Mouse (Mus musculus) midbrain, postnatal 0 days (tissue): ENCODE data around the gene Fn3k. TPM values are rescaled to one million over a fixed set of nuclear protein-coding genes. Genes with fewer than 3 reads are reported as not detected.

ENCODE experiments used
- ATAC-seq: fragments of 200-750 bp; cut with Nextera tagmentation; 2 replicates; pipeline ENCODE4 v1.8.0; 2017; ENCODE audit warnings: moderate number of reproducible peaks, mild to moderate bottlenecking, moderate TSS enrichment, moderate library complexity; ENCODE audit not compliant: low FRiP score
- DNase-seq: peaks from one replicate; pipeline ENCODE4 v3.0.0-alpha.2; 2015; ENCODE audit warnings: low spot score
- H3K27ac ChIP-seq: fragments of 300-500 bp; sonication (generic); 2 replicates; pipeline ENCODE4 v1.5.1; 2014; ENCODE audit warnings: low read depth, mild to moderate bottlenecking, low read length, mixed read lengths
- H3K27me3 ChIP-seq: fragments of 300-500 bp; sonication (generic); 2 replicates; pipeline ENCODE4 v1.6.1; 2014; ENCODE audit warnings: low read length, control low read depth, mixed read lengths; ENCODE audit not compliant: insufficient read depth
- H3K36me3 ChIP-seq: fragments of 300-500 bp; sonication (generic); 2 replicates; pipeline ENCODE4 v1.6.1; 2014; ENCODE audit warnings: low read length, control low read depth, mixed read lengths; ENCODE audit not compliant: insufficient read depth
- H3K4me1 ChIP-seq: fragments of 300-500 bp; sonication (generic); 2 replicates; pipeline ENCODE4 v1.6.1; 2014; ENCODE audit warnings: mild to moderate bottlenecking, control low read depth, antibody characterized with exemption, low read length, mixed read lengths; ENCODE audit not compliant: insufficient read depth
- H3K4me2 ChIP-seq: fragments of 300-500 bp; sonication (generic); 2 replicates; pipeline ENCODE4 v1.6.1; 2014; ENCODE audit warnings: low read depth, mild to moderate bottlenecking, low read length, mixed read lengths; ENCODE audit not compliant: poor library complexity, severe bottlenecking
- H3K4me3 ChIP-seq: fragments of 300-500 bp; sonication (generic); 2 replicates; pipeline ENCODE4 v1.5.1; 2014; ENCODE audit warnings: low read depth, mild to moderate bottlenecking, low read length, moderate library complexity
- H3K9ac ChIP-seq: fragments of 300-500 bp; sonication (generic); replicated peaks from 2 replicates; pipeline ENCODE4 v1.6.1; 2014; ENCODE audit warnings: mild to moderate bottlenecking, low read length, moderate library complexity, mixed read lengths; ENCODE audit not compliant: poor library complexity, severe bottlenecking
- H3K9me3 ChIP-seq: fragments of 300-500 bp; sonication (generic); 2 replicates; pipeline ENCODE4 v1.6.1; 2016; ENCODE audit warnings: low read length, control low read depth
- CTCF ChIP-seq: IDR thresholded peaks from 2 replicates; pipeline ENCODE4 v1.5.1; 2016; ENCODE audit warnings: antibody characterized with exemption, mild to moderate bottlenecking
- WGBS: fragments of 180-500 bp; shearing (Covaris S2); extraction: QIAGEN DNeasy Blood & Tissue Kit; methylation state at CpG from one replicate; pipeline ENCODE4 v1.1.7; 2014; 5-methylcytosine and 5-hydroxymethylcytosine counted together
- microRNA-seq: library from miRNA; unstranded; fragments of <30 nt; microRNA quantifications from one replicate; pipeline ENCODE4, GENCODE M21; 2016; ENCODE audit warnings: borderline number of aligned reads
- polyA plus RNA-seq: library from polyadenylated mRNA; unstranded; fragments of >200 nt; fragmentation: Nextera tagmentation; extraction: Ambion mirVana; gene quantifications from 2 replicates; pipeline ENCODE4 v1.2.1, GENCODE M21; 2015
- total RNA-seq: library from RNA; depleted of rRNA; stranded (reverse); fragments of >200 nt; gene quantifications from 2 replicates; pipeline ENCODE4 v1.2.3, GENCODE M21; 2014; rRNA removed

The Fn3k gene
- total and polyA plus RNA-seq, 2 experiments from 2014 or later, result 3.7 to 8.2 TPM

GRCm38 (mm10) chr11:121475699-121476415 is 41.1 kb downstream of the Fn3k start:
- Histone ChIP-seq H3K36me3 (peaks cover 5% of the 10 kb centered on the region), H3K27ac (no peak overlapping the region), H3K9me3 (no peaks in the 10 kb centered on the region), H3K4me3 (no peak overlapping the region), H3K27me3 (no peaks in the 10 kb centered on the region), H3K4me1 (no peaks in the 10 kb centered on the region), H3K4me2 (no peak overlapping the region), H3K9ac (no peak overlapping the region)
- DNase-seq (peak; percentile 78), ATAC-seq (peak; percentile 56; the same call in 1 of the 2 replicates)
- TF ChIP-seq CTCF, result peak; percentile 94
- WGBS, result 31% methylated on average over 9 of the region's 9 CpGs

GRCm38 (mm10) chr11:121479476-121480203 is 44.9 kb downstream of the Fn3k start:
- Histone ChIP-seq H3K4me2 (no peak overlapping the region), H3K4me3 (no peak overlapping the region), H3K27ac (no peak overlapping the region), H3K27me3 (no peaks in the 10 kb centered on the region), H3K9ac (no peak overlapping the region), H3K36me3 (peaks cover 5% of the 10 kb centered on the region), H3K4me1 (no peaks in the 10 kb centered on the region), H3K9me3 (no peaks in the 10 kb centered on the region)
- whole genome bisulfite sequencing, result 90% methylated on average over 15 of the region's 15 CpGs
- no peak for TF ChIP-seq CTCF
- ATAC-seq (no peak), DNase-seq (no peak)

- Histone ChIP-seq H3K4me3 (no peak overlapping the region), H3K9ac (no peak overlapping the region), H3K4me1 (no peaks in the 10 kb centered on the region), H3K27ac (no peak overlapping the region), H3K4me2 (no peak overlapping the region), H3K36me3 (peaks cover 5% of the 10 kb centered on the region), H3K9me3 (no peaks in the 10 kb centered on the region), H3K27me3 (no peaks in the 10 kb centered on the region)
- DNase-seq (no peak), ATAC-seq (no peak)
- 96% methylated on average over 2 of the region's 2 CpGs for WGBS
- TF ChIP-seq CTCF, result no peak
Measured at GRCm38 (mm10) chr11:121481129-121481528, 46.4 kb downstream of the Fn3k start.

DNA sequence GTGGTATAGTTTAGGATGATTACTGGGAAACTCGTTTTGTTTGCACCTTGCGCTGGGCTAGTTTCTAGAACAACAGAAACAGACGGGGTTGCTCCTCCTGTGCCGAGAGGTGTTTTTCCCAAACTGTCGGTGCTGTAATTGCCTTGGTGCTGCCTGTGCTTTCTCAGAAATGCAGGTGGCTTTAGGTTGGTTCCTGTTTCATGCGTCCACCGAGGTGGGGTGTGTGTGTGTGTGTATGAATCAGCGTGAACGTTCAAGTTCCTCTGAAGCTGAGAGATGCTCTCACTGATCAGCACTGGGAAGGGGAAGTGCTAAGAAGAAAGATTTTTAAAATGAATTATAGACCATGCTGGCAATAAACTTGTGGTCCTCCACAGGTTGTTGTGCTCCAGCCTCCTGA is 51.2 kb downstream of the Fn3k start:
- no peaks in the 10 kb centered on the region for H3K9me3 ChIP-seq
- no peak for DNase-seq
- H3K9ac ChIP-seq, result no peak overlapping the region
- H3K4me3 ChIP-seq, result no peak overlapping the region
- H3K27me3 ChIP-seq, result no peaks in the 10 kb centered on the region
- no peak overlapping the region for H3K4me2 ChIP-seq
- WGBS, result 87% methylated on average over 9 of the region's 9 CpGs
- H3K27ac ChIP-seq, result no peak overlapping the region
- no peak for TF ChIP-seq CTCF
- H3K36me3 ChIP-seq, result no peaks in the 10 kb centered on the region; the same call in none of the 2 replicates
- no peaks in the 10 kb centered on the region for H3K4me1 ChIP-seq
- ATAC-seq, result no peak

DNA sequence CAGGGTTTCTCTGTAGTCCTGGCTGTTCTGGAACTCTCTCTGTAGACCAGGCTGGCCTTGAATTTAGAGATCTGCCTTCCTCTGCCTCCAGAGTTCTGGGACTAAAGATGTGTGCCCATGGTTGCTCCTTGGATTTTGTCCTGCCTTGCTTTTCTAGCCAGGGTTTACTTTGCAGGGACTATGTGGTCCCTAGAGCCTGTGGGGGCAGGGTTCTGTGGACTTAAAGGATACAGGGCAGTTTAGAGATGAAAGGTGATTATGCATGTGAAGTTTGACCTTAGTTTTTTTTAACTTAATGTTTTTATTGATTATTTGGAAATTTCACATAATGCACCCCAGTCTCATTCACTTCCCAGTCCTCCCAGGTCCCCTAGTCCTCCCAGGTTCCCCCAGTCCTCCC is 55.9 kb downstream of the Fn3k start:
- ATAC-seq (no peak), DNase-seq (no peak)
- H3K4me1 ChIP-seq, result no peaks in the 10 kb centered on the region
- H3K9ac ChIP-seq, result no peak overlapping the region
- H3K27ac ChIP-seq, result no peak overlapping the region
- no peaks in the 10 kb centered on the region for H3K27me3 ChIP-seq
- peaks cover 12% of the 10 kb centered on the region for H3K36me3 ChIP-seq
- H3K4me3 ChIP-seq, result no peak overlapping the region
- H3K4me2 ChIP-seq, result no peak overlapping the region
- no peaks in the 10 kb centered on the region for H3K9me3 ChIP-seq
- TF ChIP-seq CTCF, result no peak

Small RNA genes lying within 50 kb of the gene (microRNA-seq; reads per million reads assigned to microRNA genes)
- not detected for gene Mir7236

Other genes starting within 250 kb of the Fn3k start
- 85.2 and 87.4 TPM in 2 replicates for gene Hexdc, start 230.5 kb upstream of the Fn3k start, total RNA-seq
- 37.4 and 38.1 TPM in 2 replicates for gene Hexdc, start 230.5 kb upstream of the Fn3k start, polyA plus RNA-seq
- 8.9 and 12.0 TPM in 2 replicates for gene Ogfod3, start 230.2 kb upstream of the Fn3k start, total RNA-seq
- gene Ogfod3, start 230.2 kb upstream of the Fn3k start, polyA plus RNA-seq, result 25.2 and 32.5 TPM in 2 replicates
- gene Cybc1, start 205.6 kb upstream of the Fn3k start, total RNA-seq, result 26.5 and 29.1 TPM in 2 replicates
- gene Cybc1, start 205.6 kb upstream of the Fn3k start, polyA plus RNA-seq, result 18.7 and 20.9 TPM in 2 replicates
- 112 and 129 TPM in 2 replicates for gene Narf, start 197.7 kb upstream of the Fn3k start, total RNA-seq
- 37.4 and 38.0 TPM in 2 replicates for gene Narf, start 197.7 kb upstream of the Fn3k start, polyA plus RNA-seq
- gene Foxk2, start 174.9 kb upstream of the Fn3k start, total RNA-seq, result 92.5 and 92.9 TPM in 2 replicates
- 13.2 and 13.7 TPM in 2 replicates for gene Foxk2, start 174.9 kb upstream of the Fn3k start, polyA plus RNA-seq
- gene Wdr45b, start 80.5 kb upstream of the Fn3k start, total RNA-seq, result 71.9 and 72.5 TPM in 2 replicates
- gene Wdr45b, start 80.5 kb upstream of the Fn3k start, polyA plus RNA-seq, result 87.1 and 89.2 TPM in 2 replicates
- gene Rab40b, start 46.7 kb upstream of the Fn3k start, total RNA-seq, result 15.0 and 18.3 TPM in 2 replicates
- gene Rab40b, start 46.7 kb upstream of the Fn3k start, polyA plus RNA-seq, result 14.8 and 15.7 TPM in 2 replicates
- gene Fn3krp, start 13.5 kb upstream of the Fn3k start, total RNA-seq, result 17.2 and 22.4 TPM in 2 replicates
- 8.3 and 9.0 TPM in 2 replicates for gene Fn3krp, start 13.5 kb upstream of the Fn3k start, polyA plus RNA-seq
- 87.9 and 104 TPM in 2 replicates for gene Tbcd, start 17.0 kb downstream of the Fn3k start, total RNA-seq
- 56.5 and 58.4 TPM in 2 replicates for gene Tbcd, start 17.0 kb downstream of the Fn3k start, polyA plus RNA-seq
- gene Zfp750, start 84.4 kb downstream of the Fn3k start, total RNA-seq, result 0.33 and 0.71 TPM in 2 replicates
- gene Zfp750, start 84.4 kb downstream of the Fn3k start, polyA plus RNA-seq, result 0.22 and 0.35 TPM in 2 replicates
- 10.1 and 10.5 TPM in 2 replicates for gene B3gntl1, start 238.2 kb downstream of the Fn3k start, total RNA-seq
- gene B3gntl1, start 238.2 kb downstream of the Fn3k start, polyA plus RNA-seq, result 5.8 and 6.6 TPM in 2 replicates